Mouse (Mus musculus) cerebellum, adult 9-11 months (tissue): ENCODE results near the gene Kri1.
"Not testable (repeated sequence)": the region's sequence is repeated elsewhere in the genome, so short reads cannot be mapped to it uniquely, and the experiment has no call there.

Experiments used
- DNase-seq: peaks from one replicate; pipeline ENCODE4 v3.0.0; 2022

Gene Kri1

DNA sequence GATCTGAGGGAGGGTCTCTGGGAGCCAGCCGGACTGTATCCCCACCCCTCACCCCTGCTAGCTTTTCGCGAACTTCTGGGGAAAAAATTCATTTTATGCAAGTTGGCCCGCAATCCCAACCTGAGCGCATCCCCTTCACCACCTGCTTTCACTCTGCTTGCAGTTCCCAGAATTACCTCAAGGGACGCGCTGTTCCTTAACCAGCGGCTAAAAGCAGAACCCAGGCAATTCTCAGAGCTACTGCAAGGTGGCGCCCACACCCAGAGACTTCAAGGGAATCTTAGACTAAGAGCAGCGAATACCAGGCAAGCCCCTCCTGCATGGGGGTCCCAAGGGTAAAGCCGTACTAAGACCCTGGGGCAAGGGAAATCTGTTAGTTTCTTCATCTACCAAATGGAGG is 46.4 kb downstream of the Kri1 start:
- DNase-seq = peak; percentile 83

DNA sequence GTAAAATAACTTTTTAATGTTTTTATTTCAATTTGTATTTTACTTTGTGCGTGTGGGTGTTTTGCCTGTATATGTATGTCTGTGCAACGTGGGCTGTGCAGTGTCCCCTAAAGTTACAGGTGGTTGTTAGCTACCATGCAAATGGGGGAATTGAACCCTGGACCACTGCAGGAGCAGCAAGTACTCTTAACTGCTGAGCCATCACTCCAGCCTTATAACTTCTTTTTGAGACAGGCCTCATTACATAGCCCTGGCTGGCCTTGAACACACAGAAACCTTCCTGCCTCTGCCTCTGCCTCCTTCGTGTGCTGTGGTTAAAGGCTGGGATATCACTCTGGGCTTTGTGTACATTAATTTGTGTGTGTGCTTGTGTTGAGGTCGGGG is 48.3 kb downstream of the Kri1 start:
- DNase-seq = peak; percentile 53

- DNase-seq = peak; percentile 83
These were observed 48.9 kb downstream of the Kri1 start, which contains the start of gene Keap1 for GRCm38 (mm10) chr9:21238733-21239464. Keap1 (minus strand) TSS chr9:21239361.

GRCm38 (mm10) chr9:21238004-21238732 is 49.6 kb downstream of the Kri1 start:
- no peak for DNase-seq

- DNase-seq = peak; percentile 69
These were observed 50.3 kb downstream of the Kri1 start for GRCm38 (mm10) chr9:21237368-21238003.

GRCm38 (mm10) chr9:21236991-21237367 is 50.8 kb downstream of the Kri1 start:
- peak; percentile 48 for DNase-seq

GRCm38 (mm10) chr9:21235341-21235740 is 52.4 kb downstream of the Kri1 start:
- peak; percentile 5 for DNase-seq

DNA sequence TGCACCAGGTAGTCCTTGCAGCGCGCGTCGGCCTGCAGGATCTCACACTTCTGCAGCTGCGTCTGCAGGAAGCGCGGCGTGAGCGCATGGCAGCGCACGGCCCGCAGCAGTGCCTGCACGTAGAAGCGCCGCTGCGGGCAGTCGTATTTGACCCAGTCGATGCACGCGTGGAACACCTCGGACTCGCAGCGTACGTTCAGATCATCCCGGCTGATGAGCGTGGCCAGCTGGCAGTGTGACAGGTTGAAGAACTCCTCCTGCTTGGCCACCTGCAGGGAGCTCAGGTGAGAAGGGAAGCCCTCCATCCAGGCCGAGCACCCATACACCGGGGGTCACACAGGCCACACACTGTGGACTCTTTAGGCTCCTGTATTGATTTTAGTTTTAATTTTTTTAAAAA is 54.0 kb downstream of the Kri1 start:
- peak; percentile 54 for DNase-seq

- DNase-seq = peak; percentile 34
These were observed 54.4 kb downstream of the Kri1 start for GRCm38 (mm10) chr9:21233366-21233765.

DNA sequence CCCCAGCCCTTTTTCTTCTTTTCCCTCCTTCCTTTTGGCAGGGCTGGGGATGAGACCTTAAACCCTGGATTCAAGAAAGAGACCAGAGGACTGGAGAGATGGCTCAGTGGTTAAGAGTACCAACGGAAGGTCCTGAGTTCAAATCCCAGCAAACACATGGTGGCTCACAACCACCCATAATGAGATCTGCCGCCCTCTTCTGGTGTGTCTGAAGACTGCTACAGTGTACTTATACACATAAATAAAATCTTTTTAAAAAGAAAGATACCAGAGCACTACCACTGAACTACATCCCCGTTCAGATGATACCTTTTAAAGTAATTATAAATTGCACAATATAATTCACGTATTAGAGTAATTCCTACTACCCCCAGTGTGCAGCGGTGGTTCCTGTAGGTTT is 54.9 kb downstream of the Kri1 start:
- peak; percentile 11 for DNase-seq

- peak; percentile 23 for DNase-seq
These were observed 56.2 kb downstream of the Kri1 start for GRCm38 (mm10) chr9:21231551-21231950.

- no peak for DNase-seq
These were observed 60.4 kb downstream of the Kri1 start for GRCm38 (mm10) chr9:21227342-21227741.

DNA sequence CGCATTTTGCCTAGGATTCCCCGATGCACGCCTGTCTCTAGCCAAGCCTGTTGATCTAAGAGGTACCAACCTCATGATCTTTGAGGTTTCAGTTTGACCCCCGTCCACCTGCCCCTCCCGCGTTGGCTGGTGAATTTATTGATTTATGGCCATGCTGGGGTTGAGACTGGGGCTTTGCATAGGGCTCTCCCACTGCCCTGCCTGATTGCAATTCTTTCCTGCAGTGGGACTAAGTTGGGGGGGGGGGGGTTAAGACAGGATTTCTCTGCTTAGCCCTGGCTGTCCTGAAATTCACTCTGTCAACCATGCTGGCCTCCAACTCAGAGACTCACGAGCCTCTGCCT is 62.4 kb downstream of the Kri1 start:
- no peak for DNase-seq

DNA sequence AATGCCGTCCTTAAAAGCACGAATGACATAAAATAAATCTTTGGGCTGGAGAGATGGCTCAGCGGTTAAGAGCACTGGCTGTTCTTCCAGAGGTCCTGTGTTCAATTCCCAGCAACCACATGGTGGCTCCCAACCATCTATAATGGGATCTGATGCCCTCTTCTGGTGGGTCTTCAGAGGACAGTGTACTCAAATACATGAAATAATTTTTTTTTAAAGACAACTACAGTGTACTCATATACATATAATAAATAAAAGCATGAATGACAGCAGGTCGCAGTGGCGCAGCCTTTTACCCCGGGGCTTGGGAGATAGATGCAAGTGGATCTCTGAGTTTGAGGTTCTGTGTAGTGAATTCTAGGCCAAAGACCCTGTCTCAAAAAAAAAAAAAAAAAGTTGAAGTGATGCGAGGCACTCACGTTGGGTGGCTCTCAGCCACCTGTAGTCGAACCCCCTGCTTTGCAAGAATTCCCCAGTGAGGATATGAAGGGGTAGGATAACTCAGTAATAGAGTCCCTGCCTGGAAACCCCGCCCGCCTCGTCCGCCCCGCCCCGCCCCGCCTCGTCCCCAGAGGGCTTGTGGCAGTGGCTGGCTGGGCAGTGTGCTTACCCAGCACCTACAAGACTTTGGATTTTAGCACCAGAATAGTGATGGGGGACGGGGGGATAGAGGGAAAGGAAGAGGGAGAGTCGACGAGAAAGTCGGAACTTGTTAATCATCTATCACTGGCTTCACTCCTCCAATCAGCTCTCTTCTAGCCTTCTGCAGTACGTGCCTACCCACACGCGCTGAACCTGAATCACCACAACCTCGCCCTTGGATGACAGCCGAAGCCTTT is 63.0 kb downstream of the Kri1 start:
- no peak for DNase-seq

- no peak for DNase-seq
These were observed 63.9 kb downstream of the Kri1 start for GRCm38 (mm10) chr9:21223906-21224305.

DNA sequence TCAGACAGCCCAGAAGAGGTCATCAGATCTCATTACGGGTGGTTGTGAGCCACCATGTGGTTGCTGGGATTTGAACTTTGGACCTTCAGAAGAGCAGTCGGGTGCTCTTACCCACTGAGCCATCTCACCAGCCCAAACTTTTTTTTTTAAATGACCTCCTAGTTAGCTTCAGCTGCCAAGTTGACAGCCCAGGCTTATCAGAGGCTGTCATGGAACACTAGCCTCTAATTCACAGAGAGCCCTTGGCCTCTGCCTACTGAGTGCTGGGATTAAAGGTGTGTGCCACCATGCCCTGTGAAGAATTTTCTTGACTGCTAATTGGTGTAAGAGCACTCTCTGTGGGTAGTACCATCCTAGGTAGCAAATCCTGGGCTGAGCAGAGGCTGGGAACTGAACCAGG is 64.3 kb downstream of the Kri1 start:
- not testable (repeated sequence) for DNase-seq
